Mouse (Mus musculus) spleen, adult 12 weeks (tissue): ENCODE measurements around the gene Pzp.
A peak's percentile ranks its signal among the peaks of the same experiment; 100 is the strongest.

Experiments
- DNase-seq: peaks from one replicate; pipeline ENCODE4 v3.0.0; 2022; ENCODE audit warnings: low spot score

The Pzp gene

DNA sequence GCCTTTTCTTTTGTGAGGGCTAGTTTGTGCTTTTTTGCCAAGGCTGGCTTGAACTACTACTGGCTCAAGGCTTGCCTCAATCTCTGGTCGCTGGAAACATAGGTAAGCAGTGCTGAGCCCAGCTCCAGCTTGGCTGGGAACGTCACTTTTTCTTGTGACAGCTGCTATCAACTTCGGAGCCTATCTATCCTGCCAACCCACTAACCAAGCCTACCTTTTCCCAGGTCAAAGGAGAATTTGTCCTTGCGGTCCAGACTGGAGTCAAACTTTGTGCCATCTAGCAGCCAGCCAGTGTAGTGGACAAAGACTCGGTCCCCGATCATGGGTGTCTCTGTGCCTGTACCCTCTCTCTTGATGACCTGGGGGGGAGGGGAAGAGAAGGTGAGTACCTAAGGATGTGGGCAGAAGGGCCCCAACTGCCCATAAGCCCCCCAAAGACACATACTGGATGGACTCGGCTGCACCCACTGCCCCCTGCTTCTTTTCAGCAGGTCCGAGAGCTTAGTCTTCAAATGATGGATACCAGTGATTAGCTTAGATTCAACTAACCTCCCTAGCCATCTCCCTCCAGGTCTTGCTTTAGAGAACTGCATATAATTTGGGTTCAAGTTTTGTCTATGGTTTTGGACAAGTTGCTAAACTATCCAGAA, 90.0 kb downstream of the Pzp start:
- no peak for DNase-seq

DNA sequence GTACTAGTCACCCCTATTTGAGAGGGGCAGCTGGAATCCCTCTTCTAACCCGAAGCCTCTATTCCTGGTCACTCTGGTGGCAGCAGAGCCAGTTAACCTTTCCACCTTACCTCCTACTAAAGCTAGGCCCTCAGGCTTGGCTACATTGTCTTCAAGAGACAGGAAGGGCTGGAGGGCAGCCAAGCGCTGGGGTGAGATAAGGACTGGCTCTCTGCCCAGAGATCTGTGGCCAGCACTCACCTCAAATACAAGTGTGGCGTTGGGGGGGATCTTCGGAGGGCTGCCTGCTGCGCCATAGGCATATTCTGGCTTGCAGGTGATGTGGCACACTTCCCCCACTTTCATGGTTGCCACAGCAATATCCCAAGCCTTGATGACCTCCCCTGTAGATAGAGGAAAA, 91.0 kb downstream of the Pzp start:
- peak; percentile 41 for DNase-seq
